In the genomic region with DNA sequence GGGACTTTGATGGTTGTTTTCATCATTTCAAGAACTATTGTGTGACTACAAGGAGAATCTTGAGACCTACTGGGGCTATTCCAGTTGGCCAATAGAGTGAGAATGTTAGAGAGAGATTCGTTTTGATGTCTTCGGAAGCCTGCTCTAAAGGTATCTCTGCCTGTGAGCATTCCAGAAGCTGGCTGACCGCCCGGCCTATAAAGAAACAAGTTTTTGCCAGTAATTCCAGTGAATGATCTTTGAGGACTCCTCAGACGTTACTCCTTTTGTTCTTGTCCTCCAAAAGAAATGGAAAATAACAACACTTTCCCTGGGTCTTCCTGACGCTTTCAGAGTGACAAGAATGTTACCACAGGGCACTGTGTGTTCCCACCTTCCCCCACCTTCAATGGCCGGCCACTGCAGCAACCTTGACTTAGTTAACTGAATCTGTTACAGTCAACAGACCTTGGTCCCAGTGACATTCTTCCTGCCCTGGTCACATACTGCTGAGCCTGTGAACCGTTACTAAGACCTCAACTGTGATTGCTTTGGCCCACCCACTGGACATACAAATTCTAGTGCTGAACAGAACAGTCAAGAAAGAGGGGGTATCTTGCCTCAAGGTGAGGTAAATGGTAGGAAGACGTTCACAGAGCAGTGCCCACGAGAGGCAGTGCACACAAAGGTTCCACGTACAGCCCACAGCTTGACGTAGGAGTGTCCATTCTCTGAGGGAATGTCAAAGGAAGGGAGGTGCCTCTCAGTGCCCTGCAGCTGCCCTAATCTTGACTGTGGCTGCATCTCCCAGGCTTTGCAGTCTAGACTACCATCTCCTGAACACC, we compare ENCODE assay signal across 14 mouse cellular contexts. TPM values are rescaled to one million over a fixed set of nuclear protein-coding genes. Genes with fewer than 3 reads are reported as not detected.
DNase-seq lines count a peak whose midpoint lies in the region; ATAC-seq and TF ChIP-seq lines count a peak whose summit lies in the region.
"Had no signal": no experiment of that assay in that cellular context is flagged by ENCODE, and none has a peak within 500 bp of the region (broad histone marks: within the 10 kb centered on the region; RNA-seq: fewer than 3 reads in every experiment).

No protein-coding gene starts in this region.

- peak; percentile 91 for DNase-seq in heart, adult 11 months
- DNase-seq in heart, postnatal 14 days = no peak
- no peak for DNase-seq in lung, embryonic 14.5 days
- DNase-seq in lung, adult 18-20 months = no peak
- peak; percentile 56 for DNase-seq in kidney, adult 18-20 months
- peak; percentile 48 for DNase-seq in lung, postnatal 10 days
- no peak for DNase-seq in cerebellum, postnatal 14 days
- no peak for DNase-seq in frontal cortex, postnatal 14 days (ENCODE audit: low spot score in 2 of 2)
- DNase-seq: adrenal gland, postnatal 10 days; B cell, adult 2 months; spleen, adult 18-20 months had no signal

- no peak for ATAC-seq in lung, embryonic 14.5 days (ENCODE audit: insufficient read depth)

- no peaks in the 10 kb centered on the region for H3K27me3 ChIP-seq in lung, embryonic 14.5 days (ENCODE audit: insufficient read depth, low read length)

- no peaks in the 10 kb centered on the region for H3K4me1 ChIP-seq in lung, embryonic 14.5 days (ENCODE audit: insufficient read depth)

- no peak overlapping the region for H3K4me3 ChIP-seq in lung, embryonic 14.5 days (ENCODE audit: low read depth, low read length)
- H3K4me3 ChIP-seq: forebrain, embryonic 10.5 days had no signal

- no peak for TF ChIP-seq CTCF in lung, embryonic 14.5 days (IDR thresholded peaks at IDR 0.05; ENCODE audit: low read depth)

- intact Hi-C loops in heart, postnatal 14 days (cut with DNase I) = no loop called here

- H3K9ac ChIP-seq in lung, embryonic 14.5 days = no peak overlapping the region

- H3K9me3 ChIP-seq in lung, embryonic 14.5 days (ENCODE audit: low read depth, low read length) = no peaks in the 10 kb centered on the region
- H3K9me3 ChIP-seq: forebrain, embryonic 10.5 days had no signal

- H3K27ac ChIP-seq in lung, embryonic 14.5 days (ENCODE audit: low read depth) = peak overlapping the region; percentile 50
- H3K27ac ChIP-seq: forebrain, embryonic 10.5 days had no signal

- WGBS in lung, embryonic 14.5 days = 67% methylated on average over 12 of the region's 12 CpGs

- no peaks in the 10 kb centered on the region for H3K36me3 ChIP-seq in lung, embryonic 14.5 days (ENCODE audit: insufficient read depth)
- H3K36me3 ChIP-seq: forebrain, embryonic 10.5 days had no signal

- no peak overlapping the region for H3K4me2 ChIP-seq in lung, embryonic 14.5 days

RNA-seq across cellular contexts. Expression of a gene that starts 4.5 kb away (rescaled TPM):
- total RNA-seq in heart, postnatal 14 days (2021) = 100 to 1,000 TPM in 1 of 2 experiments, 10 to 100 TPM in 1; 99.2 to 103 TPM
- polyA plus RNA-seq in lung, embryonic 14.5 days (2014; fragmentation: Nextera tagmentation; extraction: Ambion mirVana) = 12.5 and 14.2 TPM in 2 replicates
- total RNA-seq: granulocyte monocyte progenitor cell, adult 5-6 weeks; megakaryocyte-erythroid progenitor cell, adult 5-6 weeks had no signal

Comparison
In these comparisons a context has a peak if more than half of its experiments do, and no peak if none do; other contexts are left out.
1. DNase-seq: peak in heart, adult 11 months (single experiment), kidney, adult 18-20 months (single experiment) and lung, postnatal 10 days (single experiment); none in heart, postnatal 14 days (0 of 2), lung, embryonic 14.5 days (single experiment), lung, adult 18-20 months (0 of 2), cerebellum, postnatal 14 days (0 of 2) and frontal cortex, postnatal 14 days (0 of 2).